10 mouse cellular contexts compared by ENCODE assay signal in the genomic region with DNA sequence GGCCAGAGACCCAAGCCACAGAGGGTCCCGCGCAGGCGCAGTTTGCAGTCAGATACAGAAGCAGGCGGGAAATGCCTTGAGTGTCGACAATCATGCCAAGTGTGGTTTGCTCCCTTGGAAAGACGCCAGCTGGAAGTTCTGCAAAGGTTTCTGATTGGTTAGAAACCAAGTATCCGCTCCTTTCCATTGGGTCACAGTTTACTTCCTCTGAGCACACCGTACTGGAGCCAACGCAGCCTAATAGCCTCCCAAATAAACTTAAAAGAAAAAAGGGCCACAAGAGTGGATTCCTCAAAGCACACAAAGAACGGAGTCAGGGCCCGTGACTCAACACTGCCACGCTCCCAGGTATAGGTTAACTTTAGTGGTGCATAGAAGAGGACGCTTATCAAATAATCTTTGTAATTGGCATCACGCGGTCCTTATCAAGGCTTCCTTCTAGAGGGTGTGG.
DNase-seq lines count a peak whose midpoint lies in the region; ATAC-seq lines count a peak whose summit lies in the region.
"Had no signal": no experiment of that assay in that cellular context is flagged by ENCODE, and none has a peak within 500 bp of the region (broad histone marks: within the 10 kb centered on the region; RNA-seq: fewer than 3 reads in every experiment).

No protein-coding gene starts in this region.

- intact Hi-C loops in heart, postnatal 10 days (cut with DNase I), result no loop called here

- H3K27me3 ChIP-seq in hindbrain, embryonic 15.5 days, result 0 out of 2 replicates have a peak, but pooled peaks cover 4% of the 10 kb centered on the region
- no peaks in the 10 kb centered on the region for H3K27me3 ChIP-seq in hindbrain, embryonic 16.5 days (replicated peaks; ENCODE audit: control insufficient read depth, insufficient read depth, low read length)
- H3K27me3 ChIP-seq in lung, embryonic 16.5 days (ENCODE audit: control insufficient read depth, insufficient read depth, low read depth, low read length), result no peaks in the 10 kb centered on the region

- H3K4me1 ChIP-seq in hindbrain, embryonic 15.5 days (replicated peaks), result peaks cover 15% of the 10 kb centered on the region
- H3K4me1 ChIP-seq in hindbrain, embryonic 16.5 days (ENCODE audit: control insufficient read depth, insufficient read depth, low read depth, low read length), result peaks cover 14% of the 10 kb centered on the region
- peaks cover 22% of the 10 kb centered on the region for H3K4me1 ChIP-seq in lung, embryonic 16.5 days (replicated peaks; ENCODE audit: control insufficient read depth, insufficient read depth, low read length)
- H3K4me1 ChIP-seq: megakaryocyte, embryonic 14.5 days had no signal

- no peak overlapping the region for H3K4me3 ChIP-seq in hindbrain, embryonic 15.5 days
- H3K4me3 ChIP-seq in hindbrain, embryonic 16.5 days (ENCODE audit: low read length), result no peak overlapping the region
- 0 out of 2 replicates have a peak overlapping the region, but pooled peaks have one; percentile 7 for H3K4me3 ChIP-seq in lung, embryonic 16.5 days (ENCODE audit: low read length)
- H3K4me3 ChIP-seq: megakaryocyte, embryonic 14.5 days had no signal

- peak; percentile 24 for DNase-seq in adrenal gland, adult 8-10 months
- DNase-seq in heart, postnatal 10 days, result peak; percentile 67 to 75
- DNase-seq in embryo, embryonic 10.5 days (ENCODE audit: low spot score), result no peak
- DNase-seq in B cell, adult 2 months, result no peak
- no peak for DNase-seq in layer of hippocampus, adult 18-20 months (ENCODE audit: low spot score in 2 of 2)

- 0 out of 2 replicates have a peak, but pooled peaks have one; percentile 42 for ATAC-seq in hindbrain, embryonic 15.5 days (ENCODE audit: low FRiP score, low read depth)
- ATAC-seq in hindbrain, embryonic 16.5 days, result no peak
- peak; percentile 88 for ATAC-seq in lung, embryonic 16.5 days (ENCODE audit: low read depth)

- H3K9me3 ChIP-seq in hindbrain, embryonic 15.5 days, result no peaks in the 10 kb centered on the region
- no peaks in the 10 kb centered on the region for H3K9me3 ChIP-seq in hindbrain, embryonic 16.5 days (ENCODE audit: control insufficient read depth, low read length)
- H3K9me3 ChIP-seq in lung, embryonic 16.5 days (ENCODE audit: control insufficient read depth, low read length), result no peaks in the 10 kb centered on the region

- no peak overlapping the region for H3K9ac ChIP-seq in hindbrain, embryonic 15.5 days
- no peak overlapping the region for H3K9ac ChIP-seq in hindbrain, embryonic 16.5 days (ENCODE audit: low read depth, low read length)
- H3K9ac ChIP-seq in lung, embryonic 16.5 days (ENCODE audit: low read length), result no peak overlapping the region

- no peaks in the 10 kb centered on the region for H3K36me3 ChIP-seq in hindbrain, embryonic 15.5 days
- no peaks in the 10 kb centered on the region for H3K36me3 ChIP-seq in hindbrain, embryonic 16.5 days (ENCODE audit: control insufficient read depth, insufficient read depth, low read length)
- H3K36me3 ChIP-seq in lung, embryonic 16.5 days (ENCODE audit: control insufficient read depth, insufficient read depth, low read length), result no peaks in the 10 kb centered on the region
- H3K36me3 ChIP-seq: G1E had no signal

- no peak overlapping the region for H3K4me2 ChIP-seq in hindbrain, embryonic 15.5 days
- H3K4me2 ChIP-seq in hindbrain, embryonic 16.5 days (ENCODE audit: low read length), result no peak overlapping the region
- H3K4me2 ChIP-seq in lung, embryonic 16.5 days (ENCODE audit: low read depth, low read length), result peak overlapping the region; percentile 40

- 74% methylated on average over 15 of the region's 15 CpGs for WGBS in hindbrain, embryonic 15.5 days
- WGBS in hindbrain, embryonic 16.5 days, result 74% methylated on average over 15 of the region's 15 CpGs
- WGBS in lung, embryonic 16.5 days, result 28% methylated on average over 15 of the region's 15 CpGs

- no peak overlapping the region for H3K27ac ChIP-seq in hindbrain, embryonic 15.5 days (replicated peaks)
- no peak overlapping the region for H3K27ac ChIP-seq in hindbrain, embryonic 16.5 days (ENCODE audit: low read depth, low read length)
- H3K27ac ChIP-seq in lung, embryonic 16.5 days (ENCODE audit: low read length), result peak overlapping the region; percentile 60

Comparison
In these comparisons a context has a peak if more than half of its experiments do, and no peak if none do; other contexts are left out.
1. DNase-seq: peak in adrenal gland, adult 8-10 months (single experiment) and heart, postnatal 10 days (2 of 2); none in embryo, embryonic 10.5 days (single experiment), B cell, adult 2 months (0 of 2) and layer of hippocampus, adult 18-20 months (0 of 2).